Mouse (Mus musculus) thymus, adult 2 months (tissue): ENCODE data around the gene Pip5k1b.

Experiments
- CTCF ChIP-seq: fragments of 200-500 bp; IDR thresholded peaks from 2 replicates; pipeline ENCODE4 v1.5.1; 2012; ENCODE audit warnings: mild to moderate bottlenecking, control low read depth, low read length, moderate library complexity, borderline replicate concordance; ENCODE audit not compliant: control insufficient read depth, poor library complexity, insufficient read depth; ENCODE audit errors: extremely low read depth
- POLR2A ChIP-seq: fragments of 200-500 bp; IDR thresholded peaks from 2 replicates; pipeline ENCODE4 v1.6.1; 2012; ENCODE audit warnings: mild to moderate bottlenecking, low read length, control low read depth, moderate library complexity; ENCODE audit not compliant: control insufficient read depth, poor library complexity, insufficient read depth; ENCODE audit errors: extremely low read depth

- TF ChIP-seq CTCF, result no peak
- no peak for TF ChIP-seq POLR2A
These were observed 137.6 kb downstream of the Pip5k1b start for GRCm38 (mm10) chr19:24418030-24418429.
